Comparison of ENCODE assay signal across 17 mouse cellular contexts in the genomic region with DNA sequence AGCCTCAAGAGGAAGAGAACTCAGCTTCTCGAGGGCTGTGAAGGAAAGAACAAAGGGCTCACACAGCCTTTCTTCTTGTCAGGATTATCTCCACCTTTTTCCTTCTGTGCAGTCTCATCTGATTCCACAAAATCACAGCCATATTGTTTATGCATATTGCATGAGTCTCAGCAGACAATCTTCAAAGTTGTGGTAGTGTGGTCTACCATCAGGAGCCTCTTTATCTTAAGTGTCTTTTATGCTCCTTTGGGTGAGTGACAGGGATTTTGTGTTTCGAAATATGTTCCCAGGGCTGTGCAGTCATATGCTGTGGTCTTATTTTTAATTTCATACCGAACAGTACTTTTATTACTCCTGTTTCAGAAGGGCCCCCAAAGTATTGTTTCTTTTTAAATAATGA.
"Had no signal": no experiment of that assay in that cellular context is flagged by ENCODE, and none has a peak within 500 bp of the region (broad histone marks: within the 10 kb centered on the region; RNA-seq: fewer than 3 reads in every experiment).

No protein-coding gene starts in this region.

- H3K4me2 ChIP-seq: limb, embryonic 13.5 days; liver, embryonic 13.5 days; midbrain, embryonic 11.5 days; midbrain, embryonic 15.5 days; neural tube, embryonic 12.5 days had no signal

- H3K27me3 ChIP-seq: limb, embryonic 13.5 days; liver, embryonic 13.5 days; midbrain, embryonic 15.5 days; neural tube, embryonic 12.5 days had no signal

- H3K9me3 ChIP-seq: limb, embryonic 10.5 days; limb, embryonic 13.5 days; liver, embryonic 13.5 days; midbrain, embryonic 15.5 days; neural tube, embryonic 12.5 days had no signal

- DNase-seq: kidney, adult 9 months; kidney, postnatal 14 days; kidney, postnatal 4 days; liver; liver, embryonic 13.5 days; lung, adult 2 months; lung, postnatal 14 days; lung, postnatal 4 days; retina, postnatal 1 day; right cerebral cortex, postnatal 25 days; thymus, adult 18-20 months; thymus, postnatal 36 days had no signal

- H3K9ac ChIP-seq: limb, embryonic 13.5 days; liver, embryonic 13.5 days; midbrain, embryonic 15.5 days; neural tube, embryonic 12.5 days had no signal

- H3K4me3 ChIP-seq: limb, embryonic 10.5 days; limb, embryonic 13.5 days; liver, embryonic 13.5 days; midbrain, embryonic 15.5 days; neural tube, embryonic 12.5 days had no signal

- H3K36me3 ChIP-seq: limb, embryonic 10.5 days; limb, embryonic 13.5 days; liver, embryonic 13.5 days; midbrain, embryonic 15.5 days; neural tube, embryonic 12.5 days had no signal

- H3K4me1 ChIP-seq: midbrain, embryonic 15.5 days; neural tube, embryonic 12.5 days had no signal

- H3K27ac ChIP-seq: limb, embryonic 10.5 days; limb, embryonic 13.5 days; liver, embryonic 13.5 days; midbrain, embryonic 15.5 days; neural tube, embryonic 12.5 days had no signal

- ATAC-seq: midbrain, embryonic 15.5 days had no signal
